Mouse (Mus musculus) kidney, postnatal 36 days (tissue): ENCODE results near the gene Iltifb.
"Not testable (repeated sequence)": the region's sequence is repeated elsewhere in the genome, so short reads cannot be mapped to it uniquely, and the experiment has no call there.

Experiments used
- DNase-seq, 2 experiments: peaks; one replicate each; pipeline ENCODE4 v3.0.0; 2021 to 2022; ENCODE audit warnings: mixed read lengths in 2 of 2

Iltifb gene

DNA sequence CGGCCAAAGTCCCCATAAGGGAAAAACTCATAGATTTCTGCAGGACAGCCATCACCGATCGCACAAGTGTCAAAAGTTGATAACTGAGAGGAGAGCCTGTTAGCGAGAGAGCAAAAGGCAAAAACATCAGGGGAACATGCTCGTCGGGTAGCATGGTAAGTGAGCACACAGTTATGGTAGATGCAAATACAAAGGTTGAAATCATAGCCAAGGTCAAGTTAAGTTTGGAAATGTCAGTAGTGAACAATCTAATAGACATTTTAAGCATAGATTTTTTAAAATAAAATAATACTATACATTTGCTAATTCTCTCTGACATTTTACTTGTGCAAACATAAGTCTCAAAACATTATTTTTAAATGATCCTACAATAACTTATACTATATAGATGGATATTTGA is at the start of gene Iltifb:
Gene Iltifb (minus strand): TSS at position 101 of the 400 bp plus-strand sequence.
- DNase-seq = no peak

DNA sequence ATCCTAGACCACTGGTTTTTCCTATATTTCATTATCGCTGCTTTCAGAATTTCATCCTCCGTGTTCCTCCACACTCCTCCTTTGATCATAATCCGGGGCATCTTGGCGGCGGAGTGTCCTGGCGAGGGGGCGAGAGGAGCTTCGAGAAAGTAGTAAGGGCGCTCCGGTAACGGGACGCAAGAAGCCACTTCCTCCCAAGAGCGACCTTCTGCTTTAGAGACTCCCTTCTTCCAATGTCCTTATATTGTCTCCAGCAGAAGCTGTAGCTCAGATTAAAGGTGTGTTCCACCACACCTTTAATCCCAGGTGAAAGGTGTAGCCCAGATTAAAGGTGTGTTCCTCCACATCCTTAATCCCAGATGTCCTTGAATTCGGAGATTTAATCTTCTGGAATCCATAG is 48.3 kb upstream of the Iltifb start, which contains the start of gene Gm9046:
Gene Gm9046 (minus strand): TSS at position 101 of the 400 bp plus-strand sequence.
- DNase-seq = not testable (repeated sequence)

- DNase-seq = not testable (repeated sequence)
These were observed 42.9 kb upstream of the Iltifb start, which contains the start of gene Gm9045 for GRCm38 (mm10) chr10:118337731-118338130. Gene Gm9045 (minus strand): TSS chr10:118337831.

DNA sequence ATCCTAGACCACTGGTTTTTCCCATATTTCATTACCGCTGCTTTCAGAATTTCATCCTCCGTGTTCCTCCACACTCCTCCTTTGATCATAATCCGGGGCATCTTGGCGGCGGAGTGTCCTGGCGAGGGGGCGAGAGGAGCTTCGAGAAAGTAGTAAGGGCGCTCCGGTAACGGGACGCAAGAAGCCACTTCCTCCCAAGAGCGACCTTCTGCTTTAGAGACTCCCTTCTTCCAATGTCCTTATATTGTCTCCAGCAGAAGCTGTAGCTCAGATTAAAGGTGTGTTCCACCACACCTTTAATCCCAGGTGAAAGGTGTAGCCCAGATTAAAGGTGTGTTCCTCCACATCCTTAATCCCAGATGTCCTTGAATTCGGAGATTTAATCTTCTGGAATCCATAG is 37.5 kb upstream of the Iltifb start, which contains the start of gene Gm9044:
Gene Gm9044 (minus strand): TSS at position 101 of the 400 bp plus-strand sequence.
- not testable (repeated sequence) for DNase-seq

- not testable (repeated sequence) for DNase-seq
These were observed 32.0 kb upstream of the Iltifb start, which contains the start of gene Gm9040 for GRCm38 (mm10) chr10:118326869-118327268. Gene Gm9040 (minus strand): TSS chr10:118326969.

GRCm38 (mm10) chr10:118319024-118319423 is 24.2 kb upstream of the Iltifb start:
- DNase-seq = no peak

DNA sequence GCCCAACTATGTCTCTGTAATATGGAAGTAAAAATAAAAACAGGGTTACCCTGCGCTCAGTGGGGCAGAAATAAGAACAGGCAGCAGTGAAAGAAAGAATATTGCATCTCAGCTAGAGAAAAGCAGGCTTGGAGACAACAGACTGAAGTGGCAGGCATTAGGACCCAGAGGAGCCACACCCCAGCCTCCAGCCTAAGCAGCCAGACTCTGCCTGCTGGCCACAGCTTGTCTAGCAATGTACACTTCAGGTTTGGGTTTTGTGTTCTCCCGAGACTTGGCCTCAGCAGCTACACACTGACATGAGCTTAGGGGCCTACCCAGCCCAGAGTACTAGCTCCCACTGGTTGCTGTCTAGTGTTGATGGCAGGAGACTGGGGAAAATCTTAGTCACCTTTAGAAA is 7.3 kb upstream of the Iltifb start:
- not testable (repeated sequence) for DNase-seq

- not testable (repeated sequence) for DNase-seq
These were observed 11.8 kb downstream of the Iltifb start for GRCm38 (mm10) chr10:118283016-118283415.

GRCm38 (mm10) chr10:118282565-118282964 is 12.3 kb downstream of the Iltifb start:
- DNase-seq = not testable (repeated sequence)

DNA sequence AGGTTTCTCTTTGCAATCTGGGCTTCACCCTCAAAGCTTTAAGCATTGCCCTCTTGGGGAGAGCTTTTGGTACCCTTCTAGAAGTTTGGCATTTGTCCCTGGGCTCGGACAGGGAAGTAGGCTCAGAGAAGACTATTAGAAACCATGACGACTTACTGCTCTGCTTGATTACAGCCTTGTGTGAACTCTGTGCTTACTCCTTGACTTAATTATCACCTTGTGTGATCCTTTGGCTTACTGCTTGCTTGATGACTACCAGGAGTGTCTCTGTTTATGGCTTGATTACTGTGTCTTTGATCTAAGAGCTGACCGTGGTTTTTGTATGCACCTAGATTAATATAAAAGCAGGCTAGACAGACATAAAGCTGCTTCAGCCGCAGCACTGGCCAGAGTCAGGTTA is 16.8 kb downstream of the Iltifb start:
- DNase-seq = not testable (repeated sequence)

DNA sequence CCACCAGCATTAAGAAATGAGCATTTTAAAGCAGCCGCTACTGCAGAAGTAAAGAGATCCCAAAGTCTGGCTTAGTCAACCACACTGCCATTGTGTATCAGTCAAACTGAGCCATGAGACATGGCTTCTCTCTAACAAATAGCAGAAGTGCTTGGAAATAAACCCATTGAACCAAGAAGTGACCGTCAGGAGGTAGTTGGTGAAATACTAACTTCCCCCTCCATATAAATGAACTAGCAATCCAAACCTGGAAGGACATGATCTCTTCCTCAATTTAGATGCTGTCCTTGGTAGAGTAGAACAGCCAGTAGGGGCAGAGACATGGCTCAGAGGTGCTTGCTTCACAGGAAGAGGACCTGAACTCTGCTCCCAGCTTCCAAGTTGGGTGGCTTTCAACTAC is 23.4 kb downstream of the Iltifb start:
- DNase-seq = not testable (repeated sequence)

DNA sequence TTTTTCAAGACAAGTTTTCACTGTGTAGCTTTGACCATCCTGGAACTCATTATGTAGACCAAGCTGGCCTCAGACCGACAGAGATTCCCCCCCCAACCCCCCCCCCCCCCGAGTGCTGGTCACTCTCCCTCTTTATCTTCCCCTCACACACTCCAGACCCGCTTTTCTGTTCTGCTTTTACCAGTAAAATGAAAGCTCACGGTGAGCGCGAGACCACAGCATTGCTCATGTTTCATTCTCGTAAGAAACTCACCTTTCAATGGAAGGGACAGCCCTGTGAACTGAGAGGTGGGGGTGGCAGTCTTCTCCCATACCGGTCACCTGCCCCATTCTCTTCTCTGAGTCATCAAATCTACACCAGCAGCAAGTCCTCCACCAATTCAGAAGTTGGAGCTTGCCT is 26.0 kb downstream of the Iltifb start:
- DNase-seq = not testable (repeated sequence)

DNA sequence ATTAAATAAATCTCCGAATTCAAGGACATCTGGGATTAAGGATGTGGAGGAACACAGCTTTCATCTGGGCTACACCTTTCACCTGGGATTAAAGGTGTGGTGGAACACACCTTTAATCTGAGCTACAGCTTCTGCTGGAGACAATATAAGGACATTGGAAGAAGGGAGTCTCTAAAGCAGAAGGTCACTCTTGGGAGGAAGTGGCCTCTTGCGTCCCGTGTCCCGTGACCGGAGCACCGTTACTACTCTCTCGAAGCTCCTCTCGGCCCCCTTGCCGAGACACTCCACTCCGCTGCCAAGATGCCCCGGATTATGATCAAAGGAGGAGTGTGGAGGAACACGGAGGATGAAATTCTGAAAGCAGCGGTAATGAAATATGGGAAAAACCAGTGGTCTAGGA is 36.5 kb downstream of the Iltifb start, which contains the start of gene Gm32802:
Gene Gm32802 (plus strand): TSS at position 301 of the 400 bp plus-strand sequence.
- DNase-seq = not testable (repeated sequence)

DNA sequence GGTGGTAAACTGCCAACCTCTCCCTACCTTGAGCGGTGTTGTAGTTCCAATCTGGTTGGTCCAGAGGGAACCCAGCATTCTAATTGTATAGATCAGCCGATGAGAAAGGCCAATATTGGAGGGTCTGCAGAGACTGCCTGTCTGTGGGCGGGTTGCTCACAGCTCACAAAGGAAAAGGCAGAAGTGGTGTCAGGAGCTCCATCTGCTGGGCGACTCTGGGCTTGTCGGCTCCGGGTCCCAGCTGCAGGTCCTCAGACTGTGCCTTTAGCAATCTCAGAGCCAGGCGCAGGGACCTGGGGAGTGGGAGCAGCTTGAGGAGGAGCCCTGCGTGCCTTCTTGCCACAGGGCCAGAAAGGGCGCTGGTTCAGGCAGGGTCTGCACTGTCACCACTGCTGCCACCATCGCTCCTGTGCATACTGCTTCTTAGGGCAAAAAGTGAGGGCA is 44.0 kb downstream of the Iltifb start:
- DNase-seq = peak in 1 of 2 experiments; percentile 34

GRCm38 (mm10) chr10:118249006-118249595 is 45.7 kb downstream of the Iltifb start:
- not testable (repeated sequence) for DNase-seq

DNA sequence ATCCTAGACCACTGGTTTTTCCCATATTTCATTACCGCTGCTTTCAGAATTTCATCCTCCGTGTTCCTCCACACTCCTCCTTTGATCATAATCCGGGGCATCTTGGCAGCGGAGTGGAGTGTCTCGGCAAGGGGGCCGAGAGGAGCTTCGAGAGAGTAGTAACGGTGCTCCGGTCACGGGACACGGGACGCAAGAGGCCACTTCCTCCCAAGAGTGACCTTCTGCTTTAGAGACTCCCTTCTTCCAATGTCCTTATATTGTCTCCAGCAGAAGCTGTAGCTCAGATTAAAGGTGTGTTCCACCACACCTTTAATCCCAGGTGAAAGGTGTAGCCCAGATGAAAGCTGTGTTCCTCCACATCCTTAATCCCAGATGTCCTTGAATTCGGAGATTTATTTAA is 54.2 kb downstream of the Iltifb start, which contains the start of gene Gm32717:
Gene Gm32717 (minus strand): TSS at position 101 of the 400 bp plus-strand sequence.
- DNase-seq = not testable (repeated sequence)
